Mouse (Mus musculus) heart, postnatal 0 days (tissue): ENCODE measurements around the gene Peli3. TPM values are rescaled to one million over a fixed set of nuclear protein-coding genes. Genes with fewer than 3 reads are reported as not detected.

Experiments
- ATAC-seq: fragments of 200-750 bp; cut with Nextera tagmentation; 2 replicates; pipeline ENCODE4 v1.8.0; 2017; ENCODE audit warnings: low read depth, moderate number of reproducible peaks, moderate library complexity; ENCODE audit not compliant: insufficient read depth
- DNase-seq: peaks from one replicate; pipeline ENCODE4 v3.0.0-alpha.2; 2016; ENCODE audit warnings: low spot score
- H3K27ac ChIP-seq: fragments of 300-500 bp; sonication (generic); 2 replicates; pipeline ENCODE4 v1.5.1; 2014; ENCODE audit warnings: low read depth, mild to moderate bottlenecking
- H3K27me3 ChIP-seq: fragments of 300-500 bp; sonication (generic); 2 replicates; pipeline ENCODE4 v1.6.1; 2014; ENCODE audit warnings: low read length, mixed read lengths; ENCODE audit not compliant: control insufficient read depth, insufficient read depth
- H3K36me3 ChIP-seq: fragments of 300-500 bp; sonication (generic); replicated peaks from 2 replicates; pipeline ENCODE4 v1.6.1; 2014; ENCODE audit warnings: low read length, mixed read lengths; ENCODE audit not compliant: control insufficient read depth, insufficient read depth
- H3K4me1 ChIP-seq: fragments of 300-500 bp; sonication (generic); 2 replicates; pipeline ENCODE4 v1.6.1; 2014; ENCODE audit warnings: antibody characterized with exemption; ENCODE audit not compliant: control insufficient read depth, insufficient read depth
- H3K4me2 ChIP-seq: fragments of 300-500 bp; sonication (generic); 2 replicates; pipeline ENCODE4 v1.6.1; 2014; ENCODE audit warnings: low read depth, mild to moderate bottlenecking, low read length, moderate library complexity
- H3K4me3 ChIP-seq: fragments of 300-500 bp; sonication (generic); 2 replicates; pipeline ENCODE4 v1.5.1; 2014; ENCODE audit warnings: low read depth, low read length
- H3K9ac ChIP-seq: fragments of 300-500 bp; sonication (generic); replicated peaks from 2 replicates; pipeline ENCODE4 v1.6.1; 2014; ENCODE audit warnings: low read depth, low read length, mixed read lengths
- H3K9me3 ChIP-seq: fragments of 300-500 bp; sonication (generic); replicated peaks from 2 replicates; pipeline ENCODE4 v1.6.1; 2016; ENCODE audit warnings: low read length; ENCODE audit not compliant: control insufficient read depth
- CTCF ChIP-seq: IDR thresholded peaks from 2 replicates; pipeline ENCODE4 v1.5.1; 2016; ENCODE audit warnings: antibody characterized with exemption, control low read depth, low read depth
- EP300 ChIP-seq: IDR thresholded peaks from 2 replicates; pipeline ENCODE4 v1.6.1; 2016; ENCODE audit warnings: antibody characterized with exemption, low read depth
- WGBS: fragments of 180-500 bp; shearing (Covaris S2); extraction: QIAGEN DNeasy Blood & Tissue Kit; methylation state at CpG from one replicate; pipeline ENCODE4 v1.1.7; 2014; 5-methylcytosine and 5-hydroxymethylcytosine counted together
- polyA plus RNA-seq: library from polyadenylated mRNA; unstranded; fragments of >200 nt; fragmentation: Nextera tagmentation; extraction: Ambion mirVana; gene quantifications from 2 replicates; pipeline ENCODE4 v1.2.1, GENCODE M21; 2015
- total RNA-seq: library from RNA; depleted of rRNA; stranded (reverse); fragments of >200 nt; gene quantifications from 2 replicates; pipeline ENCODE4 v1.2.3, GENCODE M21; 2014; ENCODE audit warnings: low replicate concordance

Peli3 gene
- total and polyA plus RNA-seq, 2 experiments from 2014 or later: 0.31 to 0.76 TPM

- whole genome bisulfite sequencing: 8% methylated on average over 31 of the region's 31 CpGs
- no peak within 1 kb of the TSS for H3K27ac ChIP-seq
- H3K4me2 ChIP-seq: peak within 1 kb of the TSS; percentile 65
- ATAC-seq: peak; percentile 66; the same call in 1 of the 2 replicates
- H3K9me3 ChIP-seq: no peaks in the 10 kb centered on the region
- H3K27me3 ChIP-seq: no peaks in the 10 kb centered on the region
- no peak for TF ChIP-seq EP300
- no peak for TF ChIP-seq CTCF
- peak; percentile 66 for DNase-seq
- no peaks in the 10 kb centered on the region; the same call in 1 of the 2 replicates for H3K4me1 ChIP-seq
- peak within 1 kb of the TSS; percentile 7; the same call in 1 of the 2 replicates for H3K9ac ChIP-seq
- peak within 1 kb of the TSS; percentile 55 for H3K4me3 ChIP-seq
- H3K36me3 ChIP-seq: peaks cover 32% of the 10 kb centered on the region
Observed at GRCm38 (mm10) chr19:4905979-4906794, 36.7 kb downstream of the Peli3 start, which contains the start of gene Bbs1. Bbs1 (minus strand) TSS chr19:4906628.

- Histone ChIP-seq H3K9me3 (no peaks in the 10 kb centered on the region), H3K4me3 (no peak overlapping the region), H3K36me3 (no peaks in the 10 kb centered on the region), H3K27ac (no peak overlapping the region), H3K4me2 (no peak overlapping the region), H3K27me3 (no peaks in the 10 kb centered on the region), H3K9ac (no peak overlapping the region), H3K4me1 (no peaks in the 10 kb centered on the region)
- WGBS: 74% methylated on average over 3 of the region's 3 CpGs
- ATAC-seq: no peak
- no peak for DNase-seq
- TF ChIP-seq CTCF: no peak
- TF ChIP-seq EP300: no peak
Observed at GRCm38 (mm10) chr19:4899888-4900287, 43.0 kb downstream of the Peli3 start.

GRCm38 (mm10) chr19:4898972-4899371 lies 44.0 kb downstream of the Peli3 start:
- 73% methylated on average over 9 of the region's 9 CpGs for WGBS
- Histone ChIP-seq H3K4me3 (no peak overlapping the region), H3K4me1 (no peaks in the 10 kb centered on the region), H3K36me3 (no peaks in the 10 kb centered on the region), H3K27ac (no peak overlapping the region), H3K27me3 (no peaks in the 10 kb centered on the region), H3K9me3 (no peaks in the 10 kb centered on the region), H3K9ac (no peak overlapping the region), H3K4me2 (no peak overlapping the region)
- DNase-seq (no peak), ATAC-seq (no peak)
- no peak for TF ChIP-seq EP300
- TF ChIP-seq CTCF: no peak

- TF ChIP-seq CTCF: no peak
- TF ChIP-seq EP300: no peak
- no peak overlapping the region for H3K4me3 ChIP-seq
- no peaks in the 10 kb centered on the region; the same call in 1 of the 2 replicates for H3K36me3 ChIP-seq
- no peak overlapping the region for H3K27ac ChIP-seq
- ATAC-seq (no peak), DNase-seq (no peak)
- no peaks in the 10 kb centered on the region for H3K9me3 ChIP-seq
- no peaks in the 10 kb centered on the region for H3K4me1 ChIP-seq
- WGBS: 52% methylated on average over 21 of the region's 21 CpGs
- H3K9ac ChIP-seq: no peak overlapping the region
- no peak overlapping the region for H3K4me2 ChIP-seq
- H3K27me3 ChIP-seq: no peaks in the 10 kb centered on the region
Observed at GRCm38 (mm10) chr19:4896780-4897520, 46.0 kb downstream of the Peli3 start.

GRCm38 (mm10) chr19:4891798-4892197 lies 51.1 kb downstream of the Peli3 start:
- Histone ChIP-seq H3K36me3 (no peaks in the 10 kb centered on the region; the same call in 1 of the 2 replicates), H3K9ac (no peak overlapping the region), H3K4me1 (no peaks in the 10 kb centered on the region), H3K4me3 (no peak overlapping the region), H3K4me2 (no peak overlapping the region), H3K9me3 (no peaks in the 10 kb centered on the region), H3K27ac (no peak overlapping the region), H3K27me3 (no peaks in the 10 kb centered on the region)
- TF ChIP-seq CTCF (no peak), EP300 (no peak)
- no peak for ATAC-seq
- DNase-seq: no peak
- WGBS: 70% methylated on average over 3 of the region's 3 CpGs
